Mouse (Mus musculus) embryo, embryonic 10 days (tissue): ENCODE measurements around the gene Tssc4.

ENCODE experiments used
- DNase-seq: peaks from one replicate; pipeline ENCODE4 v3.0.0-alpha.2; 2015; ENCODE audit warnings: low spot score

Gene Tssc4

DNA sequence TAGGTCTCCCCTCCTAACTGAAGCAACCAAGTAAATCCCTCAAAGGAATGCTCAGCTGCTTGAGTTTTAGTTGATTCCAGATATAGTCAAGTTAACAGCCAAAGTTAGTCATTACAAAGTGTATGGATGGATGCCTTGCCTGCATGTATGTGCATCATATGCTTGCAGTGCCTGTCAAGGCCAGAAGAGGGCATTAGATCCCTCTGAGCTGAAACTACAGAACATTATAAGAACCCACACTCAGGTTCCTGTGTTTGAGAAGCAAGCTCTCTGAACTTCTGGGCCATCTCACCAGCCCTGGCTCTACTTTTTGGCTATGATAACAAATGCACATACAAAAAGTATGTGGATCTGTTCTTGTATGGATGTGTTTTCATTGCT, 24.2 kb upstream of the Tssc4 start:
- no peak for DNase-seq

DNA sequence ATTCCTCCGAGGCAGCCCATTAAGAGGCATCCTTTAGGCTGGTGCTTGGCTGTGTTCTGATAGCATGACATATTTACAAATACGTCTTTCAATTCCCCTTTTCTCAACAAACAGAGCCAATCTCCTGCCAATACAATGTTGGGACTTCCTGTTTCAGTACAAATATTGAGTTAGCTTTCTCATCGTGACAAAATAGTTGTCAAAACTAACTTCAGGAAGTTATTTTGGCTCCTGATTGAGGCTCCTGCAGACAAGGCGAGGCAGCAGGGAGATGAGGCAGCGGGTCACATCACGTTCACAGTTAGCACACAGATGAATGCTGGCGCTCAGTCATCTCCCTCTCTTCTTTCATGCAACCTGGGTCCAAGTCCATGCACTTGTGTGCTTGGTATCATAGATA, 22.7 kb upstream of the Tssc4 start:
- DNase-seq: no peak

DNA sequence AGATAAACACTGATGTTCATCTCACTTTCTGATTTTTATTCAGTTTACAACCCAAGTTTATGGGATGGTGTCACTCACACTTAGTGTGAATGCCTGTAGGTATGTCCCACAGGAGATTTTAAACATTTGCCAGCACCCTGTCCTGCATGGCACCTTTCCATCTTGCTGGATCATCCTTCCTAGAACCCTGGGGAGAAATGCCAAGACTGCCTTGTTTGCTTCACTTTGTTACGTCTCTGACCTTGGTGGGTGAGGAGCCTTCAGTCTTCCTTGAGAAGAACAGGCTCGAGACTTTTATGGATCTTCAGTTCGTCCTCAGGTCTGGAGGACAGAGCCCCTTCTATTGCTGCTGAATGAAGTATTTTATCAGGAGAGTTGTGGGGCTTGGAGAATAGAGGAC, 19.7 kb upstream of the Tssc4 start:
- DNase-seq: no peak

DNA sequence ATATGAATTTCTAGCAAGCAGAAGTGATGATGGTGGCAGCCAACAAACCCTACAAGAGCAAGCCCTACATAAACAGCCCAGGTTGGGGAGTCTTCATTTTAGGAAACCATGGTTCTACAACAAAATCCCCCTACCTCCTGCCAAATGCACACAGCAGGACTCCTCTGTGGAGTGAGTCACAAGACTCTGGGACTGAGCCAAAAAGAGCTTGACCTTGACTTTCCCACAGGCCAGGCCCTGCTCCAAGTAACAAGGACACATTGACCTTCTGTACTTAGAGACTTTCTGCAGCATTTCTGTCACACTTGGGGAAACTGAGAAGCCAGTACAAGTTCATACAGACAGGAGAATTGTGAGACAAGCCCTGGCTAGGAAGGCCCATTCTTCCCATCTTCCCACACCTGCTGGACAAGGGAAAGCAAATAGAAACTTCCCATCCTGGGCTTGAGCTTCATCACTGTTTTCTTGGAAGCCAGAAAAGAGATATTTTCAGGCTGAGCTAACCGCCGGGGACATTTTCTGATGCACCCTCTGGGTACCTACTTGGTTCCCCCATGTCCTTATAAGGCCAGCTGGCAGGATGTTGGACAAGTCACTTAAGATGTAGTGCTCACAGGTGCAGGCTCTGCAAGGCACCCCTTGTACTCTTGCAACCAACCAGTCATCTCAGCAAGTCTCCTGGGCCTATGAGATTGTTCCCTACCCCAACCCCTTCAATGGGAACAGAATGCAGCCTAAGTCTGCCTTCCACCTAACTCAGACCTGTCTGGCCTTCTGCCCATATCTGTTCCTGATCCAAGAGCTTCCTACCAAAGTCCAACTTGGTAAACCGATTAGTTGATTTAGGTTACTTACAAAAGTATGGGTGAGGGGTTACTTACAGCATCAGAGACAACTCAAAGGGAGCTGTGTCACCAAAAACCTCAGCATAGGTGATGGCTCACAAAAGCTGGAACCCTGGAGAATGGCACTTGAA, 18.9 kb upstream of the Tssc4 start:
- no peak for DNase-seq

DNA sequence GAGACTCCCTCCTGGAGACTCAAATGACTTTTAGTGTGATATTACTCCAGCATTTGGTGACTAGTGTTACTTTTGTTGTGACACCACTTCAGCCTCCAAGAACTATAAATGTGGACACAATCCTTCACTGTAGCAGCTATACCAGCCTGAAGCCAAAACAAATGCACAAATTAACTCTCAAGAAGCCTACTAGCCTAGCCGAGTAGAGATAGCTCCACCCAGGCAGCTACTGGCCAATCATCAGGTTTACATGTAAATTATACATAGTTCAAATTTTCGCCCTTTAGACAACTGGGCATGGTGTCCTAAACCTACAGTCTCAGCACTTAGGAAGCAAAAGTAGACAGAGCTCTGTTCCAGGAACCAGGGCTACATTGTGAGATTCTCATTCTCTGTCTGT, 17.7 kb upstream of the Tssc4 start:
- DNase-seq: no peak

DNA sequence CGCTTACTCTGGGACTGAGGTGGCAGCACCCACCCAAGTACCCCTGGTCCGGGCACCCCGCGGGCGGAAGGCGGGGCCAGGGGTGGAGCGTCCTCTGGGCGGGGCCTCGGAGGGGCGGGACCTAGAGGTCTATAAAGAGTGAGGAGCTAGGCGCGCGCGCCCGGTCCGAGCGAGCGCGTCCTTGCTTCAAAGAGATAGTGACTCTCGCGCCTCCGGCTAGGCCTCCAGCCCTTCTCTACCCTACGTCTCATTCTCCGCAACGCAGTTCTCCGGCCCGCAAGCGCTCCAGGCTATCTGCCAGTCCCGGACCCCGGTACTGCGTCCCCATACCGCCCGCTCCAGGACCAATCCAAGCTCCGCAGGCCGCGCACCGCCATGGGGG, 16.4 kb upstream of the Tssc4 start, which contains the start of gene Cd81:
Cd81 (plus strand) TSS at position 114 of the 382 bp plus-strand sequence.
- DNase-seq: peak; percentile 83

DNA sequence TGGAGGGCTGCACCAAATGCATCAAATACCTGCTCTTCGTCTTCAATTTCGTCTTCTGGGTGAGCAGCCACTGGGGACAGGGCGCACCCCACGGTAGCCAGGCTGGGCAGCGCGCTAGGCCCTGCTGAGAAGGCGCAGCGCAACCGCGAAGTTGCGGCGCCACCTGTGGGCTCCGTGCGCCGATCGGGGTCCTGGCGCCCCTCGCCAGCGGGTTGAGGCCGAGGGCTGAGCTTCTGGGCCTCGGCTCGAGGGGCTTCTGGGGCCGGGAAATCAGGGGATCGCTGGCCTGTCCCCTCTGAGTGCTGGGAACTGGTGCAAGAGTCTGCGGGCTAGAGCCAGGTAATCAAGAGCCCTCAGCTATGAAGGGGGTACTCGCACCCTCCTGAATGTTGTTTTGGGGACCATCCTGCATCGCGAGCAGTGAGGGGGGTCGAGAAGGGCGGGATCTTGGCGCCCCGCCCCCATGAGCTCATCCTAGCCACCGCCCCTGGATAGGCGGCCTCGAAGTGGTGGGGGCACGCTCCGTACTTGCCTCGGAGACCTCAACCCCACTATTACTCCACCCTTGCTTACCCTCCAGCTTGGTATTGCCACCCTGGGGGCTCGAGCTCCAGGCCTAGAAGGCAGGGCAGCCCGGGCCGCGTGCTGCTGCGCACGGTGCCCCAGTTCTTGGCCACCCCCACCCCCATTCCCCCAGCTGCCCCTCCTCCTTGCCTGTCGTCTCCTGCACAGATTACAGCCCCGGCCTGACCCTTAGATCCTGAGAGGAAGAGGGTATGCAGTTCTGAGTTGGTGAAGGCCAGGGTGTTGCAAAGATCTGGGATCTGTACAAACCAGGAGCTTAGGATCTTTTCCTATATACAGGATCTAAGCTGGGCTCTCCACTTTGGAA, 15.8 kb upstream of the Tssc4 start:
- peak; percentile 79 for DNase-seq

DNA sequence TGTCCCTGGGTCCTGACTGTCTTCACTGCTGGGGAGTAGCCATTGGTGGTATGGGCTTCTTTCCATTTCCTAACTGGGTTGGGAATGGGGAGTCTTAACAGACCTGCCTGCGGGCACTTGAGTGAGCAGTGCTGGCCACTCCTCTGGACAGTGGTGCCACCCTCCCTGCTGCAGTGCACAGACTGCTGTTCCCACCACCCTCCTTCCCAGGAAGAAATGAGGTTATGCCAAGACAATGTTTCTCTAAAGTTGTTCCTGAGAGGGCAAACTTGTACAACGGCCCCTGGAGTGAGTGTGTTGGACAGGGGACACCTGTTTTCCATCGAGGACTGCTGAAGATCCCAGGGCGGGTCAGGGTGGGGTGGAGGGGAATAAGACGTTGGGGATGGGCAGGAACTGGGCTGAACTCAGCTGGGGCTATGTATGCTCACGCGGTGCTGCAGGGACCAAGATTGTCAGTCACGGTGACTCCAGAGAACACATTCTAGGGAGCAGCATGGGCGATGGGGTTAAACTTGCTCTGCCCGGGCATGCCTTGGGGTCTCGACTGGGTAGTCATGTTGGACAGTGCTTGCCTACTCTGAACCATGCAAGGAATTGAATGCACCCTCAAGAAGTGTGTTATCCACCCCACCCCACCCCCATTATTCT, 15.0 kb upstream of the Tssc4 start:
- DNase-seq: no peak

DNA sequence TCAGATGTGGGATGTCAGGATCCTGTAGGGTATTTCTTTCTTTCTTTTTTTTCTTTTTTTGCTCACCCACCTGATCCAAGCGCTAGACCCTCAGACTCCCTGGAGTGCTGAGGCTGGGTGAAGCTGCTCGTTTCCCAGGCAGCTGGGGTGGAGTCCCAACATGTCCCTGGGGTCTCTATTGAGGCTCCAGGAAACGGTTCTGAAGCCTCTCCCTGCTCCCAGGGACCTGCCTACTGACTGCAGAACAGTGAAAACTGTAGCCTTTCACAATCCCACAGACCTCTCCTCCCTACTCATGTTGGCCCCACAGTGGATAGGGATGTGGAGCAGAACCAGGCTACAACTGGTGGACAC, 14.5 kb upstream of the Tssc4 start:
- no peak for DNase-seq

DNA sequence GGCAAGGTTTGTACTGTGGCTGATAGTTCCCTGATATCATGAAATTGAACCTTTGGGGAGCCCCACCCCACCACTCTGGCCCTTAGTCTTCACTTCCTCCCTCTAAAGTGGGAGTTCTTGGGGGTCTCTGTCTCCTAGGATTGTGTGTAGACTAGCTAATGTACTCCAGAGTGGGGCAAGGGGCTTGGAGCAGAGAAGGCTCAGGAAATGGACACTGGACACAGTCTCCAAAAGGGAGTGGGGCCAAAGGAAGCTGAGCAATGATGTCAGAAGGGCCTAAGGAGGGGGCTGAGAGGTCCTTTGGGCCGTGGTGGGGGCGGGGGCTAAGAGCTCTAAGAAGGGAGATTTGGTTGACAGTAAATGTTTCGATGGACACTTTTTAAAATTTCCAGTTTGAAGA, 14.0 kb upstream of the Tssc4 start:
- no peak for DNase-seq

DNA sequence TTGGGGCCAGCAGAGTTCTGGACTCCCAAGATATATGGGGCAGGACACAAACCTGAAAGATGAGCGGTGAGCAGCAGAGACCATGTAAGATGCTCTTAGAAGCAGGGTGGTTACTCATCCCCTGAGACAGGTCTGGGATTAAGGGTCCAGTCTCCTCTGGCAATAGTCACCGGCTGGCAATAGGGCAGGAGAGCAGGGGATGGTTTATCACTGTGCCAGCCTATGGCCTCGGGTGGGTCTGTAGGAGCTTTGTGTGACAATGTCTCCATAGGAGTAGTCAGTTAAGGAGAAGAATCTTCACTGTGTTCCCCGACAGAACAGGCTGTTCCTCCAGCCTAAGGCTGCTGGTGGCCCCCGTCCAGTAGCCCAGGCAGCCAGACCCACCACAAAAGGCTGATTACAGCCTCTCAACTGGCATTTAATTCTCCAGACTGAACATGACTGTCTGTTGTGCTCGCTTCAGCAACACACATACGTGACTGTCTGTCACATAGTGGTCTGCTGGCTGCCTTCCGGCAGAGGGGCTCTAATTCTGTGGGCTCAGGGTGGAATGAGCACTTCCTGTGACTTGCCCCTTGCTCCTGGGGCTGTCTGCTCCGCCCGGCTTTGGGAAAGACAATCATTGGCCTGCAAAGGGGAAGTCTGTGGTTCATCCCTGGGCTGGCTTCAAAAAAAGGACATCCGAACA, 13.4 kb upstream of the Tssc4 start:
- no peak for DNase-seq

DNA sequence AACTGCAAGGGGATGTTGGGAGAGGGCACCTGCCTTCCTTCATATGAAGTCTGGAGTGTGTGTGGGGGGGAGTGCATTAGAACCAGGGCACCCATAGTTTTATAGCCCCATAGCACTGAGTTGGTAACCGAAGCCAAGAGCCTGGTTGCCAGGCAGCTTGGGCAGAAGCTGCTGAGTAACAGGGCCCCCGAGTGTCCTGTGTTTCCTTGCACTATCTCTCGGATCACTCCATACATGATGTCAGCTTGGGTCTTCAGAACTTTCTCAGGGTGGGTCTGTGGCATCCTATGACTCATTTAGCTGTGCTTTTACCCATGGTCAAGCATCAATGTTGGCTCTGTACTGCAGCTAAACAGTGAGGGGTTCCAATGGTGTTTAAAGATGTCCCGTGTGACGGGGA, 12.0 kb upstream of the Tssc4 start:
- no peak for DNase-seq

DNA sequence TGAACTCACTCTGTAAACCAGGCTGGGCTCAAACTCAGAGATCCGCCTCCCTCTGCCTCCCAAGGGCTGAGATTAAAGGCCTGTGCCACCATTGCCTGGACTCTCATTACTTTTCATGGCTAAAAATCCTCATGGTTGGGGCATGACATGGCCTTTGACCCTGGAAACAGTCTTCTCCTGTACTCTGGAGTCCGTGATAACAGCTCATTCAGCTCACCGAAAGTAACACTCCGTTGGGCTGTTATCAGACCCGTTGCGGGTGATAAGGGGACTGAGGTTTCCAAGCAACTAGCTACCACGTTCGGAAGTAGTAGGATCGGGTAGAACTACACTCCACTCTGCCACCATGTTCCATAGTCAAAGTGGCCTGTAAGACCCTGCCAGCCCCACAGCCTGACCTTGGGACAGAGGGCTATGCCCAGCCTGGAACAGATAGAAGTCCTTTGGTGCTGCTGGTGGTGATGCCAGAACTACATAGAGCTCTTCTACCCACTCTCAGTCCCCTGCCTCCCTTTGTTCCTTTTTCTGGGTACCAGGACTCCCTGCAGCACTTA, 11.3 kb upstream of the Tssc4 start:
- DNase-seq: no peak

DNA sequence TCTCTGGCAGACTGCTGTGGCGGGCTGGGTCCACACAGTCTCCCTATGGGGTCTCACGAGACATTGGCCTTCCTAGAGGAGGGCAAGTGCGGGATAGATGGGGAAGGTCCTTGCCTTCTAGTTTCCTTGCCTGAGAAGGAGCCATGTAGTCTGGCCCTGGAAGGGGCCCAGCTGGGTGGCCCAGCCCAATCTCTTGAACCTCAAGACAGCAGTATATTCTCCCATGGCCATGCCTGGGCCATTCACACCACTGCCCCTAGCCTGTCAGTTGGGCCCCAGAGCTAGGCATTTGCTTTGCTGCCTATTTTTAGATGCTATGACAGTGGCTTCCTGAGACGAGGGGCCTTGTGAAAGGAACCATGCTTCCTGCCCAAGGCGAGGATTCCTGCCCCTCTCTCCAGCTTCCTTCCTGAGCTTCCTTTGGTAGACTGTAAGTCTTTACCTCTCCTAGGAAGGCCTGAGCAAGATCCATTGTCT, 10.8 kb upstream of the Tssc4 start:
- no peak for DNase-seq

DNA sequence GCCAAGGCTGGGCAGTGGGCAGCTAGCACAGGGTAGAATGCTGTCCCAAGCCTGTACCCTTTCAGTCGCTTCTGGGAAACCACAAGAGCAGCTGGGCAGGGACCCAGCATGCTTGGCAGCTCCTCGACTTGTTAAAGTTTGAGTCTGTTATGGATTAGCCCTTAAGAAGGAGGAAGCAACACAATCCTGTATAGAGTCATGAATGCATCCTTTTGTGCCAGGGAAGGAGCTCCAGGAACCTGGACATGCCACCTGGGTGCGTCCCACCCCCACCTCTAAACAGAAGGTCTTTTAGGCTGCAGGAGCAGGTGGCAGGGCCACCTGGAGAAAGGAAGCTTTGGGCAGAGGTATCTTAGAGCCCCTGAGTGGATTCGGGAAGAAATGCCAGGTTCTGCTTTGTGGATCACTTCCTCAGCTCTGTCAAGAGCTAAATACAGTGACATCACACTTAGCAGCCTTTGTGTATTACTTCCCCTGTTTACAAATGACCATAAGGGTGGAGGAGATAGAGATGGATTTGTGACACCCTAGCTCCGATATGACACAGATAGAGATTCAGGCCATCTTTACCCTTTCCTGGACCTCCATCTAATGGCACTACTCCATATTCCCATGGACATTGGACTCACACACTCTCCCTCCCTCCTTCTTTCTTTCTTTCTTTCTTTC, 9.7 kb upstream of the Tssc4 start:
- no peak for DNase-seq

DNA sequence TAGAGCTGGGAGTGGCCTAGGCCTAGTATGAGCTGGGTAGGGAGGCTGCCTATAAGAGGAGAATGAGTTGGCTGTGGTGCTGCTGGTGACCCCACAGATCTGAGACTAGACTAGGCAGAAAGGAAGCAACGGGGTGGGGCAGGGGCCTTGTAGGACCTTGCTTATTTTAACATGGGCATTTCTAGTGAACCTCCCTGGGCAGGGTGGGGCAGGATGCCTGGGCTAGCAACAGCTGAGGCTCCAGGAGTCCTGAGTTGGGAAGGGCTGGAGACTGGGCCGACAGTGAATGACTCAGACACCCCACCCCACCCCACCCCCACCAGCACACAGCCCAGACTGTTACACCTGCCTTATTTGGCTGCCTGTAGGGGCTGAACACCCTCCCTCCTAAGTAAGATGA, 6.3 kb upstream of the Tssc4 start:
- no peak for DNase-seq

DNA sequence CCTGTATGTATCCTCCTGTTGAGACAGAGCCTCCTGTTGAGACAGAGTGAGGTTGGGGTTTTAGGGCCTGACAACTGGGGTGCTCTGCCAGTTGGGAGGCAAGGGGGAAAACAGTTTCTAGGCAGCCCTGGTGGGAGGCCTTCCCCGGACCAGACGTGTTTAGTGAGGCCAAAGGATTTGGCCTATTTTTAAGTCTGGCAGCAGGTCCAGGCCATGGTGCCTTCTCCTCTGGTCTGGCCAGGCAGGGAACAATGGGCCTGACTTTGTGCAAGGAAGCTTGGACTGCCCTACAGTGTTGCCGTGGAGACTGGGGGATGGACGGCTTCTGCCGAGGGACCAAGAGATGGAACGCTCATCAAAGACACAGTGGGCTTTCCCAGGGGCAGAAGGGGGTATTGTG, 4.8 kb upstream of the Tssc4 start:
- DNase-seq: no peak

DNA sequence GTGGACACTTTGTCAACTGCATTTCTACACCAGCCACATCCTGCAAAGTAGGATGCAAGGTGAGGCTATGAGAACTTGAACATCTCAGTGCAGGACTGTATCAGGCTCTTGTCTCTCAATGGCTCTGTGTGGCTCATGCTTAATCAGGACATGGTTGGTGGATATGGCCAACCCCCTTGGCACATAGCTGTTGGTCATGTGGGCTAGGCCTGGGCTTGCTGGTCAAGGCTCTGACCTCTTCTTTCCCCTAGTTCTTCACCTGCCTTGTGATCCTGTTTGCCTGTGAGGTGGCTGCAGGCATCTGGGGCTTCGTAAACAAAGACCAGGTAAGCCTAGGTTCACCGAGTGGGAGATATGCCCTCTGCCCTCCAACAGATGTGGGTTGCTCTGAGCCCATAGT, 3.4 kb upstream of the Tssc4 start:
- no peak for DNase-seq

DNA sequence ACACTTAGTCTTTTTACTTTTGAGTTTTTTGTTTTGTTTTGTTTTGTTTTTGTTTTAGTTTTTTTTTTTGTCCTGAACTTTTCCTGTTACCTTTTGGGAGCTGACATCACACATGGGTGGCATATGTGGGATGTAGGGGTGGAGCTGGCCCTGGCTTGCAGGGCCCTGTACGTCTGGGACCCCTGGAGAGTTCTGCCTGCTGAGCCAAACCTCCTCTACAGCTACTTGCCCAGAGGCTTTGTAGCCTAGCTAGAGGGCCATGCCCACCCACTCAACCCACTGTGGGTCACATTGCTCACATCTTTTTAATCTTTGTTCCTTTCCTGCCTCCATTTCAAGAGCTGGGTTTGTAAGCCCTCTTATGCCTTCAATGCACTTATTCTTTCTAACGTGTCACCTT, 1.6 kb upstream of the Tssc4 start:
- no peak for DNase-seq

DNA sequence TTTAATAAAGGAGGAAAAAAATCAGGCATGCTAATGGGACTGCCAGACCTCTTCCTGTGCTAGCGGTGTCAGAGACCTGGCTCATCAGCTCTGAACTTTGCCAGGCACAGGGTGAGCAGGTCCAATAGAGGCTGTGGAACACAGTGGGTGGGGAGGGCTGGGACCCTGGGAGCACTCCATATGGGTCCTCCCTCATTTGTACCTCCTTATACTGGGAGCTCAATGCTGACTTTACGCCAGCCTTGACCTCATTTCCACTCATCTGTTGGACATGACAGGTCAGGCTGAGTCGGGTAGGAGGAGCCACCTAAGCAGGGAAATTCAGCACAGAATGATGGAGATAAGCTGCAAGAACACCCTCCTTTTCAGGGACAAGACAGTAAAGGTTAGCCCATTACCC, 1.2 kb upstream of the Tssc4 start:
- no peak for DNase-seq

DNA sequence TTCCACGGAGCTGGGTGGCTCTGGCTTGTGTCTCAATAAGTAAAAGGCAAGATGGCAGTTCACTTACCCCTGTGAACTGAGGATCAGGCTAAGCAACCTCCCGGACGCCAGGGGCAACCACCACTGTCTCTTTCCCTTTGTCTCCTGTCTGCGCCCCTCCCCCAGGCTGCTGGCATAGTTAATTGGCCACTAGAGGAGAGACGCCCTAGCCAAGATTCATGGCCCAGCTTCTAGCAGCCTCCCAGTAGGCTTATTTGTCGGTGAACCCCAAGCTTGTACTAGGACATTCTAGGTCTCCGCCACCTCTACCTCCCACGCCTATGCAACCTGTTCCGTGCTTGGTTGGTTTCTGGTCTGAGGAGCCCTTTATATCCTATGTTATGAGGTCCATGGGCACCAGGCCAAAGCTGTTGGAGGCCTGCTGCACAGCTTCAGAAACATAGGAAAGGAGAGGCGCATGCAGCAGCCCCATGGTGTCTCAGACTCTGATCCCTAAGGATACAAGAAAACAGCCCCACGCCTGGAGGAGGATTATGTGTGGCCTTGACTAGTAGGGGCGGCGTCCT, 650 bp upstream of the Tssc4 start:
- peak; percentile 43 for DNase-seq
